ENCODE assay signal across 7 mouse cellular contexts in the genomic region with DNA sequence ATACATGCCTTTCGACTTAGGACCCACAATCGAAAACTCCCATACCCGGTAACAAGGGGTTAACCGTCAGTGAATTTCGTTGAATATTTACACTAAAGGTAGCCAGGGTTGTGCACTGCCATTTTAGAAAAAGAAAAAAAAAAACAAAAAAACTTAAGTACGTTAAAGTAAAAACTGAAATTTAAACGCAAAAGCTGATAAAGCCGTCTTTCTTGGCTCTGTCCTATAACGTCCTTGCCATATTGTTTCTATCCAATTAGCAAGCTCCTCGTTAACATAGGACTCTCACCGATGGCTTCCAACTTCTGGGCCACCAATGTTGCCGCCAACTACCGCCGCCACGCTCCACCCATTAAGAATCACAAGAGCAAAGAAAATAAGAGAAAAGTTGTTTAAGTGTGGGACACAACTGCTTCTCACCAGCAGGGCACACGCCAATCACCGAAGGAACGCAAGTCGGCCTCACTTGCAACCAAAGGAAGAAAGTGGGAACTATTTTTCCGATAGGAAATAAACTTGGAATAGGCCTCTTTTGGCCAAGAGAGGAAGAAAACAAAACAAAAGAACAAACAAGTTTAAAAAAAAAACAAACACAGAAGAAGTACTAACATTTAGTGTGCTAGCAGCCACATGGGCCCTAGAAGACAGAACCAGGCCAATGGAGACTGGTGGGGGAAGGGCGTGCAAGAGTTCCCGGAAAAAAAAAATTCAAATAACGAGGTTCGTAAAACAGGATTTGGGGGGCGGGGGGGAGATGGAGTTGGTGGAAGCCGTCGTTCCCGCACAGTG. TPM values are rescaled to one million over a fixed set of nuclear protein-coding genes. Genes with fewer than 3 reads are reported as not detected.
DNase-seq lines count a peak whose midpoint lies in the region; ATAC-seq lines count a peak whose summit lies in the region.

No protein-coding gene starts in this region.

- H3K4me1 ChIP-seq in embryonic facial prominence, embryonic 12.5 days, result peaks cover 25% of the 10 kb centered on the region

- no peaks in the 10 kb centered on the region for H3K36me3 ChIP-seq in embryonic facial prominence, embryonic 12.5 days

- WGBS in embryonic facial prominence, embryonic 12.5 days, result 1% methylated on average over 28 of the region's 28 CpGs

- ATAC-seq in CD4-positive, CD25-positive, alpha-beta regulatory T cell, adult 4 months, result peak; percentile 1
- ATAC-seq in embryonic facial prominence, embryonic 12.5 days (ENCODE audit: insufficient number of reproducible peaks, insufficient read depth, low FRiP score, low TSS enrichment), result no peak
- ATAC-seq in megakaryocyte, adult 5-6 weeks (ENCODE audit: poor library complexity, severe bottlenecking), result peak; percentile 8; the same call in 1 of the 2 replicates

- H3K4me3 ChIP-seq in embryonic facial prominence, embryonic 12.5 days, result peak overlapping the region; percentile 83

- peak overlapping the region; percentile 76 for H3K9ac ChIP-seq in embryonic facial prominence, embryonic 12.5 days

- H3K27ac ChIP-seq in embryonic facial prominence, embryonic 12.5 days, result peak overlapping the region; percentile 97

- intact Hi-C loops in heart, postnatal 14 days (cut with DNase I), result no loop called here

- H3K27me3 ChIP-seq in embryonic facial prominence, embryonic 12.5 days, result no peaks in the 10 kb centered on the region

- peak overlapping the region; percentile 68 for H3K4me2 ChIP-seq in embryonic facial prominence, embryonic 12.5 days (replicated peaks)

- no peaks in the 10 kb centered on the region for H3K9me3 ChIP-seq in embryonic facial prominence, embryonic 12.5 days

- DNase-seq in MEL-GATA-1-ER (ENCODE audit: extremely low read depth, low read depth), result peak; percentile 66
- DNase-seq in heart, postnatal 14 days, result peak; percentile 35 to 49
- DNase-seq in kidney, postnatal 4 days, result peak; percentile 62 to 73
- DNase-seq in spleen, postnatal 36 days (ENCODE audit: low spot score in 2 of 2), result peak; percentile 23 to 58

RNA-seq across cellular contexts. Expression of a gene that starts 0.9 kb away (rescaled TPM):
- 100 to 1,000 TPM; 222 to 330 TPM for polyA plus RNA-seq in CD4-positive, CD25-positive, alpha-beta regulatory T cell, adult 4 months (2017; shearing (Covaris generic))
- polyA plus RNA-seq in embryonic facial prominence, embryonic 12.5 days (2016; fragmentation: Nextera tagmentation; extraction: Ambion mirVana), result 298 and 302 TPM in 2 replicates
- 100 to 1,000 TPM; 130 to 144 TPM for total RNA-seq in heart, postnatal 14 days (2021)
- 115 and 119 TPM in 2 replicates for total RNA-seq in megakaryocyte, adult 5-6 weeks (2015)
- total RNA-seq in megakaryocyte, adult 5-6 weeks (2017), result 248 and 291 TPM in 2 replicates

RNA-seq across cellular contexts. Expression of a gene that starts 38.4 kb away (rescaled TPM):
- 1 to 10 TPM in 1 of 2 experiments, under 1 TPM in 1; 0.56 to 1.2 TPM for polyA plus RNA-seq in CD4-positive, CD25-positive, alpha-beta regulatory T cell, adult 4 months (2017; shearing (Covaris generic))
- 7.0 and 8.4 TPM in 2 replicates for polyA plus RNA-seq in embryonic facial prominence, embryonic 12.5 days (2016; fragmentation: Nextera tagmentation; extraction: Ambion mirVana)
- 1 to 10 TPM; 3.0 to 3.1 TPM for total RNA-seq in heart, postnatal 14 days (2021)
- total RNA-seq in megakaryocyte, adult 5-6 weeks (2015), result not detected in 2 replicates
- 0.12 TPM in 1 of 2 replicates, not detected in the other for total RNA-seq in megakaryocyte, adult 5-6 weeks (2017)

RNA-seq across cellular contexts. Expression of a gene that starts 54.2 kb away (rescaled TPM):
- 10 to 100 TPM; 10.5 to 12.7 TPM for polyA plus RNA-seq in CD4-positive, CD25-positive, alpha-beta regulatory T cell, adult 4 months (2017; shearing (Covaris generic))
- 68.9 and 69.4 TPM in 2 replicates for polyA plus RNA-seq in embryonic facial prominence, embryonic 12.5 days (2016; fragmentation: Nextera tagmentation; extraction: Ambion mirVana)
- 10 to 100 TPM; 23.3 to 24.9 TPM for total RNA-seq in heart, postnatal 14 days (2021)
- 0.82 and 1.1 TPM in 2 replicates for total RNA-seq in megakaryocyte, adult 5-6 weeks (2015)
- total RNA-seq in megakaryocyte, adult 5-6 weeks (2017), result 0.24 and 1.3 TPM in 2 replicates

RNA-seq across cellular contexts. Expression of a gene that starts 54.4 kb away (rescaled TPM):
- polyA plus RNA-seq in CD4-positive, CD25-positive, alpha-beta regulatory T cell, adult 4 months (2017; shearing (Covaris generic)), result 1 to 10 TPM; 2.0 to 6.3 TPM
- polyA plus RNA-seq in embryonic facial prominence, embryonic 12.5 days (2016; fragmentation: Nextera tagmentation; extraction: Ambion mirVana), result 95.8 and 102 TPM in 2 replicates
- total RNA-seq in heart, postnatal 14 days (2021), result 100 to 1,000 TPM; 242 to 246 TPM
- 43.9 and 45.9 TPM in 2 replicates for total RNA-seq in megakaryocyte, adult 5-6 weeks (2015)
- total RNA-seq in megakaryocyte, adult 5-6 weeks (2017), result 60.7 and 71.3 TPM in 2 replicates

Comparison
In these comparisons a context has a peak if more than half of its experiments do, and no peak if none do; other contexts are left out.
1. RNA of a gene that starts 54.2 kb away (total RNA-seq): 23.3 to 24.9 TPM in heart, postnatal 14 days; 0.24 to 1.3 TPM in megakaryocyte, adult 5-6 weeks; every median in the first group is over 10 times any median in the second.
2. Peak in every context shown above with its lines, with median percentiles within 50 percentile points of each other: DNase-seq.